Mouse (Mus musculus): ENCODE measurements around the gene Pax2.

- TF ChIP-seq CTCF (IDR thresholded peaks at IDR 0.05; ENCODE audit: insufficient read depth, low read length) (no peak), POLR2A (IDR thresholded peaks at IDR 0.05; ENCODE audit: borderline replicate concordance, extremely low read depth, low read depth, low read length) (no peak)
These were observed 82.5 kb downstream of the Pax2 start for GRCm38 (mm10) chr19:44838321-44838720.
